Mouse (Mus musculus) MEL (cell line): Measurements from ENCODE around the gene Tamm41. TPM values are rescaled to one million over a fixed set of nuclear protein-coding genes. Genes with fewer than 3 reads are reported as not detected.

ENCODE experiments used
- DNase-seq: peaks from one replicate; pipeline ENCODE4 v3.0.0; 2011; ENCODE audit warnings: low read depth, low spot score
- H3K27ac ChIP-seq: 2 replicates; pipeline ENCODE4 v1.5.1; 2012; ENCODE audit warnings: low read depth, mild to moderate bottlenecking, control low read depth, low read length, moderate library complexity; ENCODE audit not compliant: control insufficient read depth
- H3K27me3 ChIP-seq, 2 experiments: fragments of 150-350 bp in 1 of 2; sonication (generic) in 1 of 2; 2 replicates each; pipeline ENCODE4 v1.6.1; 2012; ENCODE audit warnings: low read length in 2 of 2, mild to moderate bottlenecking in 2 of 2, improper control_type of control experiment in 1 of 2, moderate library complexity in 1 of 2; ENCODE audit not compliant: insufficient read depth in 2 of 2, control insufficient read depth in 1 of 2
- H3K36me3 ChIP-seq, 2 experiments: 2 replicates each; pipeline ENCODE4 v1.6.1; 2012 to 2014; ENCODE audit warnings: low read length in 2 of 2, improper control_type of control experiment in 1 of 2, inconsistent platforms in 1 of 2, mild to moderate bottlenecking in 1 of 2; ENCODE audit not compliant: insufficient read depth in 2 of 2, control insufficient read depth in 1 of 2
- H3K4me1 ChIP-seq, 2 experiments: fragments of 150-350 bp in 1 of 2; sonication (generic) in 1 of 2; 2 replicates each; pipeline ENCODE4 v1.6.1; 2012; ENCODE audit warnings: low read length in 2 of 2, improper control_type of control experiment in 1 of 2, mild to moderate bottlenecking in 1 of 2; ENCODE audit not compliant: insufficient read depth in 2 of 2, control insufficient read depth in 1 of 2
- H3K4me3 ChIP-seq, 2 experiments: fragments of 150-350 bp in 1 of 2; sonication (generic) in 1 of 2; 2 replicates each; pipeline ENCODE4 v1.5.1; 2012; ENCODE audit warnings: low read depth in 2 of 2, low read length in 2 of 2, mild to moderate bottlenecking in 2 of 2, moderate library complexity in 2 of 2, control low read depth in 1 of 2, improper control_type of control experiment in 1 of 2; ENCODE audit not compliant: control insufficient read depth in 1 of 2, insufficient read depth in 1 of 2
- H3K79me2 ChIP-seq: 2 replicates; pipeline ENCODE4 v1.6.1; 2012; ENCODE audit warnings: mild to moderate bottlenecking, low read length, moderate library complexity; ENCODE audit not compliant: control insufficient read depth, poor library complexity, insufficient read depth
- H3K9ac ChIP-seq: 2 replicates; pipeline ENCODE4 v1.6.1; 2012; ENCODE audit warnings: low read depth, mild to moderate bottlenecking, control low read depth, low read length, moderate library complexity; ENCODE audit not compliant: control insufficient read depth, poor library complexity, severe bottlenecking
- H3K9me3 ChIP-seq: fragments of 150-350 bp; sonication (generic); replicated peaks from 2 replicates; pipeline ENCODE4 v1.6.1; 2012; ENCODE audit warnings: mild to moderate bottlenecking, low read length, improper control_type of control experiment, moderate library complexity; ENCODE audit not compliant: insufficient read depth
- CHD2 ChIP-seq: IDR thresholded peaks from 2 replicates; pipeline ENCODE4 v1.6.1; 2011; ENCODE audit warnings: low read length, improper control_type of control experiment
- CTCF ChIP-seq, 3 experiments: IDR thresholded peaks in 2 of 3; conservative IDR thresholded peaks in 1 of 3; 2 replicates each; pipeline ENCODE4 v1.5.1; 2011 to 2012; ENCODE audit warnings: low read length in 3 of 3, low read depth in 2 of 3, mild to moderate bottlenecking in 2 of 3, improper control_type of control experiment in 1 of 3, inconsistent platforms in 1 of 3, mixed read lengths in 1 of 3, moderate library complexity in 1 of 3; ENCODE audit not compliant: control insufficient read depth in 1 of 3, insufficient read depth in 1 of 3, poor library complexity in 1 of 3, severe bottlenecking in 1 of 3
- E2F4 ChIP-seq: IDR thresholded peaks from 2 replicates; pipeline ENCODE4 v1.6.1; 2011; ENCODE audit warnings: low read depth, low read length, improper control_type of control experiment, borderline replicate concordance
- JUND ChIP-seq: IDR thresholded peaks from 2 replicates; pipeline ENCODE4 v1.6.1; 2011; ENCODE audit warnings: low read depth, mild to moderate bottlenecking, improper control_type of control experiment, low read length
- KAT2A ChIP-seq: conservative IDR thresholded peaks from 2 replicates; pipeline ENCODE4 v1.6.1; 2012; ENCODE audit warnings: low read depth, low read length, improper control_type of control experiment, inconsistent platforms
- MAX ChIP-seq: IDR thresholded peaks from 2 replicates; pipeline ENCODE4 v1.6.1; 2011; ENCODE audit warnings: low read length, improper control_type of control experiment
- MYB ChIP-seq: IDR thresholded peaks from 2 replicates; pipeline ENCODE4 v1.6.1; 2011; ENCODE audit warnings: mild to moderate bottlenecking, low read depth, low read length, improper control_type of control experiment
- NRF1 ChIP-seq: IDR thresholded peaks from 2 replicates; pipeline ENCODE4 v1.6.1; 2014; ENCODE audit warnings: low read depth, mild to moderate bottlenecking, inconsistent platforms, low read length, improper control_type of control experiment, moderate library complexity; ENCODE audit not compliant: poor library complexity, insufficient read depth, severe bottlenecking
- POLR2AphosphoS2 ChIP-seq: IDR thresholded peaks from 2 replicates; pipeline ENCODE4 v1.6.1; 2011; ENCODE audit warnings: low read length, improper control_type of control experiment
- POLR2AphosphoS5 ChIP-seq: IDR thresholded peaks from 2 replicates; pipeline ENCODE4 v1.6.1; 2012; ENCODE audit warnings: low read depth, borderline replicate concordance, mild to moderate bottlenecking, inconsistent platforms, low read length, moderate library complexity, mixed read lengths
- RAD21 ChIP-seq: IDR thresholded peaks from 2 replicates; pipeline ENCODE4 v1.6.1; 2011; ENCODE audit warnings: mild to moderate bottlenecking, low read depth, low read length, improper control_type of control experiment
- RCOR1 ChIP-seq: IDR thresholded peaks from 2 replicates; pipeline ENCODE4 v1.6.1; 2012; ENCODE audit warnings: low read depth, mild to moderate bottlenecking, inconsistent platforms, low read length, improper control_type of control experiment
- SIN3A ChIP-seq: IDR thresholded peaks from 2 replicates; pipeline ENCODE4 v1.6.1; 2012; ENCODE audit warnings: low read length, improper control_type of control experiment, inconsistent platforms
- SMC3 ChIP-seq: IDR thresholded peaks from 2 replicates; pipeline ENCODE4 v1.6.1; 2011; ENCODE audit warnings: low read depth, low read length, improper control_type of control experiment
- TCF12 ChIP-seq: IDR thresholded peaks from 2 replicates; pipeline ENCODE4 v1.6.1; 2014; ENCODE audit warnings: low read depth, mild to moderate bottlenecking, inconsistent platforms, low read length, improper control_type of control experiment, moderate library complexity
- ZC3H11A ChIP-seq: IDR thresholded peaks from 2 replicates; pipeline ENCODE4 v1.6.1; 2012; ENCODE audit warnings: low read depth, mild to moderate bottlenecking, inconsistent platforms, low read length, improper control_type of control experiment
- ZNF384 ChIP-seq: IDR thresholded peaks from 2 replicates; pipeline ENCODE4 v1.6.1; 2012; ENCODE audit warnings: low read depth, mild to moderate bottlenecking, inconsistent platforms, low read length, improper control_type of control experiment
- polyA plus RNA-seq, 2 experiments: library from polyadenylated mRNA; stranded (reverse) in 1 of 2; unstranded in 1 of 2; fragments of >175 nt in 1 of 2; fragments of >200 nt in 1 of 2; gene quantifications; 2 replicates each; pipeline versions ENCODE4 v1.2.1 to v1.2.4; 2012; ENCODE audit warnings: low replicate concordance in 2 of 2, low read depth in 1 of 2; ENCODE audit not compliant: insufficient read length in 2 of 2, insufficient read depth in 1 of 2, missing spikeins in 1 of 2
- total RNA-seq: library from RNA; depleted of rRNA; stranded (reverse); fragments of 300-350 nt; gene quantifications from 2 replicates; pipeline ENCODE4 v1.2.3, GENCODE M21; 2012

Gene Tamm41
- total and polyA plus RNA-seq, 3 experiments, result 80.5 to 87.4 TPM; not detected in 1

DNA sequence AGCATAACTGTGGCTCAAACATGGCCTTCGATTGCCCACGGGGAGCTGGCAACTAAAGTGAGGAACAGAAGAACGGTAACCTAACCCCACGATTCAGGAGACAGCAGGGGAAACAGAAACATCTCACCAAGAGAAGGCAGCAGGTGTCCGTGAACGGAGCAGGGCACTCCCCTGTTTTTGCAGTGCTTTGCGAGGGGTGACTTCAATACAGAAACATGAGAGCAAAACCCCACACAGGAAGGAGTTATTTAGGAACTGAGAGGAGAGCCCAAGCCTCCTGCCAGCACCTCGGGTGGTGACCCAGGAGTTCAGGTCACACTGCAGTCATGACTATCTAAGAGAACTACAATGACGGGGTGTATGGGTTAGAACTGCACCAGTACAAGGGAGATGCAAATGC lies 27.4 kb downstream of the Tamm41 start:
- Histone ChIP-seq H3K9me3 (no peaks in the 10 kb centered on the region), H3K27ac (no peak overlapping the region), H3K4me1 (peaks cover 0 to 4% of the 10 kb centered on the region in 2 experiments; a peak in 1 of 4 replicates), H3K36me3 (peaks cover 0 to 3% of the 10 kb centered on the region in 2 experiments; a peak in 3 of 4 replicates), H3K9ac (no peak overlapping the region), H3K27me3 (no peaks in the 10 kb centered on the region), H3K79me2 (no peaks in the 10 kb centered on the region), H3K4me3 (no peak overlapping the region)
- TF ChIP-seq ZNF384 (no peak), SIN3A (no peak), E2F4 (no peak), JUND (no peak), NRF1 (no peak), CHD2 (no peak), POLR2AphosphoS2 (no peak), TCF12 (no peak), KAT2A (no peak)
- no peak for DNase-seq

DNA sequence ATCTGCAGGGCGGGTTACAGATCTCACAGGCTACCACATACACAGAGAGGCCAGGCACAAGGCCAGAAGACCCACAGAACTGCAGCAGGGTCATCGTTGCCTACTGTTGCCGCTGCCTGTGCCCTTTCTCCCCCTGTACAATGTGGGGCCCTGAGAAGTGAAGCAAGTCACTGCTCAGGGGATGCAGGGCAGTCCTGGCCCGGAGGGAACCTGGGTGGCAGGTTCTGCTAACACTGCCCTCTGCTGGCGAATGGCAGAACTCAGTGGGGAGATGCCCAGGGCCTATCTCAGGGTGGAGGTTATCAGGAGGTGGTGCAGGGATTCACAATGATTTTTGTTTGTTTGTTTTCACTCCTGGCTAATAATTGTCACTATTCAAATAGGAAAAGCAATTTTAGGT lies 29.9 kb downstream of the Tamm41 start:
- no peaks in the 10 kb centered on the region for H3K27me3 ChIP-seq
- peaks cover 0 to 3% of the 10 kb centered on the region in 2 experiments; a peak in 3 of 4 replicates for H3K36me3 ChIP-seq
- peak; percentile 65 for DNase-seq
- peaks cover 0 to 4% of the 10 kb centered on the region in 2 experiments; a peak in 1 of 4 replicates for H3K4me1 ChIP-seq
- H3K9ac ChIP-seq, result no peak overlapping the region
- TF ChIP-seq CTCF (IDR thresholded peaks at IDR 0.05 in 2 of 3, conservative IDR thresholded peaks at IDR 0.05 in 1 of 3; ENCODE audit: control insufficient read depth in 1 of 3, insufficient read depth in 1 of 3, low read depth in 2 of 3, low read length in 3 of 3, poor library complexity in 1 of 3, severe bottlenecking in 1 of 3) (peak; percentile 85 to 91 (median 90)), SMC3 (peak; percentile 94), MAX (no peak), ZC3H11A (peak; percentile 45), POLR2AphosphoS5 (no peak), CHD2 (no peak), MYB (no peak), ZNF384 (no peak), RAD21 (peak; percentile 54), RCOR1 (peak; percentile 47; the same call in 1 of the 2 replicates)
- H3K4me3 ChIP-seq, result no peak overlapping the region
- H3K27ac ChIP-seq, result no peak overlapping the region
- H3K9me3 ChIP-seq, result no peaks in the 10 kb centered on the region
- no peaks in the 10 kb centered on the region for H3K79me2 ChIP-seq
